Mouse (Mus musculus): Measurements from ENCODE around the gene Bahcc1.

Bahcc1 gene

DNA sequence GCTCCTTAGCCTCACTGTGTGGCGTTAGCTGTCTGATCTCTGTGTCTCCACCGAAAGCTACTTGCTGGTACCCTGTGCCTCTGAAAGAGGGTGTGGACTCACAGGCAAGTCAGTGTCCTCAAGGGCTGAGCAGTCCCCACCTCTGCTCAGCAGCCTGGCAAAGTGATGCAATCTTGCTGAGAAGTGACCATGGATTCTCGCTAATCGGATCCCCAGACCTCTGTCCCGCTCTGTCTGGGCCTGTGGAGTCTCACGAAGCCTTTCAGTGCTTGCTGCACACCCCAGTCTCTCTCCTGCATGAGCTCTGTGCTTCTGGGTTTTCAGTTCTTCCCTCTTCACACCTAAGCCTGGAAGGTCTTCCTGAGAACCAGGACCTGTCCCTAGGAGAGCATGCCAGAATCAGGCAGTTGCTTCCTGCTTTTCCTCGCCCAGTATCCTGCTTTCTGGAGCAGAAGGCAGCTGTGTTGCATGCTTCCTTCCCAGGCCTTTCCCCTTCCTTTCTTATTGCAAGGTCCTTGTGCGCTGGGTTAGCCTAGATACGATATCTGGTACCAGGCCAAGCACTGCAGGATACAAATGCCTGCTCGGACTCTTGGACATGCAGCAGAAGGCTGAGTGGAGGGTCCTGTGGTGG, 15.5 kb downstream of the Bahcc1 start:
- no peak for DNase-seq

DNA sequence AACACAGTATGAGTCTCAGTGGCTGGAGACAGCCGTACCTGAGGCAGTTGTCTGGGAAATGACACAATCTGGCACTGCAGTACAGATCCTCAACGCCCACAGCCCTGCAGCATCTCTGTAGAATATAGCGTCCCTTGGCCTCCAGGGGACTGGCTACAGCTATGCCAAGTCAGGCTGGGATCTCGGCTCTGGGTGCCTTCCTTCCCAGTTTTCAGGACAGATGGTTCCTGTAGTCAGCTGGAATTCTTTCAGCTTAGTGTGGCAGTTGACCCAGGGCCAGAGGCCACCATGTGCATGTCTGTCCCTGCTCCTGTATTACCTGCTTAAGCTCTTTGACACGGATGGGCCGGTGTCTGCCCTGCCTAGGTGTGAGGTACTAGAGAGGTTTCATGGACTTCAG, 16.2 kb downstream of the Bahcc1 start:
- no peak for DNase-seq

DNA sequence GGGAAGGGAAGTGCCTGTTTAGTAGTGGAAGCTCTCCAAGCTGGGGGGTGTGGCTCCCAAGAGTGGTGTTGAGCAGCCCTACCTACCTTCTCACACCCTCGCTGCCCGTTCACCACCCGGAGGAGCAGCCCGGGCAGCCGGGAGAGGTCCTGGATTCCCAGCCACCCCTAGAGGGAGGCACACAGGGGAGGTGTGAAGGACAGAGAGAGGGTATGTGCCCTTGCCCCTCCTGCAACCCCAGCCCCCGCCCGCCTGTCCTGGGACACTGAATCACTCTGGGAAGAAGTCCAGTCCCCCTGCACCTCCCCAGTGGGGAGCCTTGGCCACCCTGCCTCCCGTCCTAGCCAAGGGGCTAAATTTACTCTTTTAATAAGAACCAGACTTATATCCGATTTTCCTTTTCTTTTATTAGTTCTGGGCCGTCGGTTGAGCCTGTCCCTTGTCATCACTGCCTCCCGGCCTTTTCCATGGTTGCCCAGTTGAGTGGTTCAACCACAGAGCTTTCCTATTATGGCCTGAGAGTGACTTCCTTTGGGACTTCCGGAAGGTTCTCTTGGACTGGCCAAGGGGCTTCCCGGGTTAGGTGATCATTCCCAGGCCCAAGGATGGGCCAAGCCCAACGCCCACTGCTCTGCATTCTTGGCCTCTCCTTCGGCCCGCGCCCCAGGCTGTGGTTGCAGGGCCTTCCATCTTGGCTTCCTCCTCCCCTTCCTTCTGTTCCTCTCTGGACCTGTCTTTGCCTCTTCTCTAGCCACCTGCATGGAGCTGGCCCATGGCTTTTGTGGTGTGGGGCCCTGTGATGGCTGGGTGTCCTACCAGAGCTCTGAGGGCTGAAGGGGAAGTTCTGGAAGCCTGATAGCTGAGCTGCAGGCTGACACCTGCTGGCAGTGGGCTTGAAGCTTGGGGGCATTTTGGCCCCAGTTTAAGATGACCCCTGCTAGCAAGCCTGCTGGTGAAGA, 18.5 kb downstream of the Bahcc1 start:
- peak; percentile 63 for DNase-seq

DNA sequence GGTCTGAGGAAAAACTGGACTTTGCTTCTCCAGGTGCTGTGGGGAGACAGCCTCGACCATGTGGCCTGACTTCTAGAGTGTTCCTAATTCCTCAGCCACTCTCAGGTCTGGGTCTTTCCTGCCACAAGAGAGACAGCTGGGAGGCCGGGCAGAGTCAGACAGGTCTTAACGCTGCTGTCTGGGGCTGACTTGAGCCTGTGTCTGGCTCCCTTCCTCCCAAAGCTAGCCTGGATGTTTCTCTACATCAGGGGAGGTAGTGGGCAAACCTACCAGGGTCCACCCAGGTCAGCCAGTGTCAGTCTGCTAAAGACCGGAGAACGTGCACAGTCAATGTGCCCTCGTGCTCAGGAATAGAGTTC, 19.2 kb downstream of the Bahcc1 start:
- no peak for DNase-seq

DNA sequence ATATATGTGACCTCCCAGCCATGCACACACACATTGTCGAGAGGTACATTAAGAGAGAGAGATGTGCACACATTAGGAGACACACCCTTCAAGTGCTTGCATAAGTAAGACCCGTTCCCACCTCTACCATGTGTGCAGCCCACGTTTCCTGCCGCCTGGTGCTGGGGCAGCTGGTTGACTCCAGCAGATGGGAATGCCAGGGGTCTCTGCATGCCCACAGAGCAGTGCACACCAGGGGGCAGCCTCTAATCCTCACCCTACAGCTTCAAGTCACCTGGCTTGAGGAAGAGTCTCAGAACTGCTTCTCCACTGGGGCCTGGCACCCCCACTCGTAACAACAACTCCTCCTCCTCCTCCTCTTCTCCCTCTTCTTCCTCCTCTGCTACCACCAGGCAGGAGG, 19.7 kb downstream of the Bahcc1 start:
- no peak for DNase-seq

DNA sequence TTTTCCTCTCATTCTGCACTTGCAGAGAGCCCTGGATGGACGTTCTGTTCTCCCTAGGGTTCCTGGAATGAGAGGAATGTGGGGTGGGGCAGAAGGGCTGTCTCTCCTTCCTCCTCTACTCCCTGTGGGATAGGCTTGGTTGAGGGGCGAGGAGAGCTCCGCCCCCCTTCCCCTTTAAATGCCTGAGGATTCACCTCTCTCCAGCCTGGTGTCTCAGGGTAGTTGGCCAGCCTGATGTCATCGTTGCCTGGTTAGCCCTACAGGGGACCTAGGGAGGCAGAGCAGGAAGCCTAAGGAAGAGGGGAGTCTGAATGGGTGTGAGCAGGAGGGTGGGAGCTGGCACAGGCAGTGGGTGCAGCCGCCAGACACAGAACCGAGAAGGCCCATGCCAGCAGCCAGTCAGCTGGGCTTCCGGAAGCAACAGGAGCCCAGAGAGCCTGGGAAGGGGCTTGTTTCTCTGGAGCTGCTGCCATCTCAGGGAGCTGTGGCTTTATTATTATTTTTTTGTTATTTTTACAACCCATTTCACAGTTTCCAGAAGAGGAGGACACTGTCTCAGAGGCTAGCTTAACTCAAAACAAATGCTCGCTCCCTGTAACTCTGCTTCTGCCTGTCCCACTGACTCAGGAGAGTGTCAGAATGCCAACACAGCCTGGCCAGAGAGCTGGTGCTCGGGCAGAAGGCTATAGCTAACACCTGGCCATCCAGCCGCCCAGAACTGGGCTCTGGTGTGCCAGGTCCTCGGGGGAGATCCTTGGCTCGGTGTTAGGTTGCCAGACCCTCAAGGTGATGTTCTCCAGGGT, 20.3 kb downstream of the Bahcc1 start:
- DNase-seq, result peak; percentile 75

DNA sequence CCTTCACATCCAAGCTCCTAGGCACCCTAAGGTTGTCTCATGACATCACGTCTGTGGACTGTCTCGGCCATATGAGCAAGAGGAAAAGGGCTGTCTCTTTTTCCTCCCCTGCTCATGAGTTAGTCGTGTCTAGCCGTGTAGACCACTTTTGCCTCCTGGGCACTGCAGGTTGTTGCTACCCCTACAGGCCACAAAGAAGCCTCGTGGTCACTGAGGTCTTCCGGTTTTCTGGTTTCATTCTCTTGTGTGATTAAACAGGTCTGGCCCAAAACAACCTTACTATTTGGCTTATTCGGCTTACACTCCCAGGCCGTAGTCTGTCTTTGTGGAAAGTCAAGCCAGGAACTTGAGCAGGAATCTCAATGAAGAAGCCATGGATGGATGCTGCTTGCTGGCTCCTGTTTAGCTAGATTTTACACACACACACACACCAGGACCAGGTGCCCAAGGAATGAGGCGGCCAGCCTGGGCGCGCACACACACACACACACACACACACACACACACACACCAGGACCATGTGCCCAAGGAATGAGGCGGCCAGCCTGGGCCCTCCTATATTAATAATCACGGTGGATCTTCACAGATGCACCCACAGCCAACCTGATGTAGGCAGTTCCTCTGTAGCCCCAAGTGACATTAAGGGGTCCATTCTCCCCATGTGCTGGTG, 21.0 kb downstream of the Bahcc1 start:
- no peak for DNase-seq

DNA sequence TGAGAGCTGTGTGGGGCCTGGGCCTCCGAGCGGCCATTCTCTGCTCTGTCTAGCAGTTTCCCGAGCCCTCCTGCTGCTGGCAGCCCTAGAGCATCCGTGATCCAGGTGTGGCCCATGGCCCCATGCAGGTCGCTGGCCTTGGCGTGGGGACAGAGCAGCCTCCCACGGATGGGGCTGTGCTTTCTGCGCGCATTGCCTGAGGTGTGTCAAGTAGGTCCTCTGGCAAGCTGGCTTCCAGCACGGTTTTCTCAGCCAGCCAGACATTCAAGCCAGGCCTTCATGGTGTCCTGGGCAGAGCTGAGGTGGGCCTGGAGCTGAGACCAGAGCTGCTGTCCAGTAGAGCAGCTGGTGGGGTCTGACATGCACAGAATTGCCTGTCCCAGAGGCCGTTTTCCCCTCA, 21.7 kb downstream of the Bahcc1 start:
- peak; percentile 27 for DNase-seq

DNA sequence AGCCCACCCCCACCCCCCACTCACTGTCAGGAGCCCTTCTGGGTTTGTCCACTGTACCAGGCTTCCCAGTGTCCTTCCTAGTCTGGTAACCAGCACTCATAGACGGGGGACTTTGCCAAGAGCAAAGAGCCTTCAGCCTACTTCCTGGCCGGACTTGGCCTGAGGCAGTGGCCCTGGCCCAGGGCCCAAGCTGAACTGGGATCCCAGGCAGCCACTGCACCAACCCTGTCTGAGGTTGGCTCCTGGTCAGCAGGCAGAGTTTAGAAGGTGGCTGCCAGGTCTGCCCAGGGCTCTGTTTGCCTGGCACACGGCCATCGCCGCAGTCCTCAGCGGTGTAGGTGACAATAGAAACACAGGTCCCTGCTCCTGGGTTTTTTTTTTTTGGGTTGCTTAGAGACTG, 22.3 kb downstream of the Bahcc1 start:
- DNase-seq, result peak; percentile 93

DNA sequence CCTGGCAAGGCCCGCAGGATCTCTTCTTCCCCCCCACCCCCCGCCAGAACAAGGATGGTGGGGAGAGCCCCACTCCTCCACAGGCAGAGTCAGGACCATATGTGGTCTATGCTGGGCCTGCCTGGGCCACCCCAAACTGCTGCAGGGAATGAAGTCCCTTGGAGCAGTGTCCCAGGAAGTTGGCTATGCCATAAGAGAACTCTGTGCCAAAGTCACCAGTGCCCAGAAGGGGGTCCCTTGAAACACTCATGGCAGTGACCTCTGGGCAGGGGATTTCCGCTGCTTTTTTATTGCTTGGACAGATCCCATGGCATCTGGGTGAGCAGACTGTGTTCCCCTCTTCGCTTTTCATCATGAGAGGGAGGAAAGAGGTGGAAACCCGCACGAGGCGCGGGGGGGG, 22.8 kb downstream of the Bahcc1 start:
- DNase-seq, result no peak

DNA sequence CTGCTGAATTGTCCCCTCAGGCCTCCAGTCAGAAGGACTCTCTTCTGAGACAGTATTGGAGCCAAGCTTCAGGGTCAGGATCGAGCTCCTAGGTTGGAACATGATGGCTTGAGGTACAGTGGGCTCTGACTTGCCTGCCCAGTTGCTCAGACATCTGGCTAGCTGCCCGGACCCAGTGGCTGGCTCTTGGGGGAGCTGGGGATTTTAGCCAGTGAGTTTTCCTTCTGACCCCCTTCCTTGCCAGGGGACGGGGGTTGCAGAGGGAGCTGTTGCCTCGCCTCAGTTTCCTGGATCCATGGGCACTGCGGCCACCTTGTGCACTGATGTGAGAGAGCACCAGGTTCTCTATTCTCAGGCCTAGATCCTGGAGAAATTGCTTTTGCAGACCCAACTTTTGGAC, 23.4 kb downstream of the Bahcc1 start:
- no peak for DNase-seq

DNA sequence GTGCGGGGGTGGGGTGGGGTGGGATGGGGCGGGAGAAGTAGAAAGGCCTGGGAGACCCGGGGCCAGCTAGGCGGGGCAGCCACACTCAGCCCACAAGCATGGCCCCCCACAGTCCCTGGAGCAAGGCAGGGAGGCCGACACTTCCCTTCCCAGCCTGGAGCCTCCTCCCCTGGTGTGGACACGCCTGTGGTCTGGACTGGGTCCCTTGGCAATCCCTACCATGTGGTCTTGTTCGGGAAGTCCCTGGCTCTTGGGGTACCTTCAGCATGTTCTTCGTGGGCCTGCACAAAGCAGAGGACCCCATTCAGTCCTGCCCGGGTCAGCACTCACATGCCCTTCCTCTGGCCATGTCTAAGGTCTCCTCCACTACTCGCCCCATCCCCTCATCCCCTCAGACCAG, 23.8 kb downstream of the Bahcc1 start:
- DNase-seq, result peak; percentile 53

DNA sequence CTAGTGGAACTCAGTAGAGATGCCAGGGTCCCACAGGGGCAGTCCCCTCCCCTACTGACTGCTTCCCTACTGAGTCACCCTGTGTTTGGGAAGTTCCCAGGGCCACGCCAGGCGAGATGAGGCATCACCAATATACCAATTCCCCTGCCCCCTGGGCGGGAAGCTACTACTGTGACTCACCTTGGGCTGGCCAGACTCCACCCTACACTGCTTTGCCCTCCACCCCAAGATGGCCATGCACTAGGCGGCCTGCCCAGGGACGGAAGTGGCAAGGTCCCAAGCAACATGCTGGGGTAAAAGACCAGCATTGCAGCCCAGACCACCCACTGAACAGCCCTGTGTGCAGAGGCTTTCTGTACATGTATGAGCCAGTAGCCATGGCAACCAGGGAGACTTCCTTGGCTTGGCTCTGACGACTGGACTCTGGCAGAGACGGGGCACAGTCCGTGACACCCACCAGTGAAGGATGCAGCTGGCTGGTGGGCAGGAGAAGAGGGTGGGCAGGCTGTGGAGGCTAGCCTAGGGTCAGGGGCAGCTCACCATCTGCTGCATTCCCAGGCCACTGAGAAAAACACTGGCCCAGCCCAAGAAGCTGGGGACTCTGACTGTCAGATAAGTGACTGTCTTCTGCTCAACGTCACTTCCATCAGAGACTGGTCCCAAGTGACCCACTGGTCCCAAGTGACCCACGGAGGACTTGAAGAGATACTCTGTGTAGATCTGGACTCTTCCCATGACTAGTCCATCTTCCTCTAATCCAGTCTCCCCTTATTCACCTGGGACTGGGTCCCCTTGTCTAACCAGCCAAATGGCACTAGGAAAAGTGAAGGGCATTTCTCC, 24.5 kb downstream of the Bahcc1 start:
- peak; percentile 23 for DNase-seq

DNA sequence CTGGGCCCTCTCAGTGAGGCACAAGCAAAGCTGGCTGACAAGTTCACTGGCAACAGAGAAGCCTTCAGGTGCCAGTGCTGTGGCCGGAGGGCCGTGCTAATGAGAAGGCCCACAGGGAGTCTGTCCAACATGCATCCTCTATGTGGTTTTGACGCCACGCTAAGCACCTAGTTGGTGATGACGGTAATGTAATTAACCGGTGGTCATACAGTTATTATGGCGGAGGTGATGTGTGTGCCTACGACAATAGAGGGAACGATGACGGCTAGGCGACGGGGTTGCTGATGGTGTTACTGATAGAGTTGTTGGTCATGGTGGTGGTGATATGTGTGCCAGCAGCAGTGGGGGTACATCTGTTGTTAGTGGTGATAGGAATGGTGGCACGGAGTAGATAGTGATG, 25.2 kb downstream of the Bahcc1 start:
- DNase-seq, result no peak

DNA sequence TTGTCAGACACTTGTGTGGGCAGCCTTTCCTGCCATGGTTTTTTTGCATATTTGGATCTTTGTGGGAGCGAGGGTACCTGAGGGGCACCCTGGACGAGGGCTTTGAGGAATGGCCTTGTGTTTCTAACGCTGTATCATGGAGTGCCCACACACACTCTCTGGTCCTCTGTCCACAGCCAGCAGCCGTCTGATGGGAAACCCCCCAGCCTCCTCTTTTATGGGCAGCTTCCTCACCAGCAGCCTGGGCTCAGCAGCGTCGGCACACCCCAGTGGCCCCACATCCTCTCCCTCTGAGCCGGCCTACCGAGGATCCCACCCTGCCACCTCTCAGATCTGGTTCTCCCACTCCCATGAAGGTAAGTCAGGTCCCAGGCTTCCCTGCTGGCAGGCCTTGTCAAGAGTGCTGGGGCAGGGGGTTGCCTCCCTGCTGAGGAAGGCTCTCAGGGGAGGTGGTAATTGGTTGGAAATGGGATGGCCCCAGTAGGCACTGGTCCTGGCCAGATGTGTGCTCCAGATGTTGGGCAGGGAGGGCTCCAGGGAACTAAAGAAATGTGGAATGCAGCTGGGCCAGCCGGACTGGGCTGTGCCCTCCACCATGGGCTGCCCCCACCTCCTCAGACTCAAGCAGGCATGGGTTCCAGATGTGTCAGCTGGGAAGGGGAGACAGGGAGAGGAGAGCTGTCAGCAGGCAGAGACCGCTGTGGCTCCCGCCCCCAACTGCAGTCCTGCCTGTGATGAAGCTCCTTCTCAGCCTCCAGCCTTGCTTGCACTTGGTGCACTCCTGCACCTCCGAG, 26.3 kb downstream of the Bahcc1 start:
- DNase-seq, result no peak

DNA sequence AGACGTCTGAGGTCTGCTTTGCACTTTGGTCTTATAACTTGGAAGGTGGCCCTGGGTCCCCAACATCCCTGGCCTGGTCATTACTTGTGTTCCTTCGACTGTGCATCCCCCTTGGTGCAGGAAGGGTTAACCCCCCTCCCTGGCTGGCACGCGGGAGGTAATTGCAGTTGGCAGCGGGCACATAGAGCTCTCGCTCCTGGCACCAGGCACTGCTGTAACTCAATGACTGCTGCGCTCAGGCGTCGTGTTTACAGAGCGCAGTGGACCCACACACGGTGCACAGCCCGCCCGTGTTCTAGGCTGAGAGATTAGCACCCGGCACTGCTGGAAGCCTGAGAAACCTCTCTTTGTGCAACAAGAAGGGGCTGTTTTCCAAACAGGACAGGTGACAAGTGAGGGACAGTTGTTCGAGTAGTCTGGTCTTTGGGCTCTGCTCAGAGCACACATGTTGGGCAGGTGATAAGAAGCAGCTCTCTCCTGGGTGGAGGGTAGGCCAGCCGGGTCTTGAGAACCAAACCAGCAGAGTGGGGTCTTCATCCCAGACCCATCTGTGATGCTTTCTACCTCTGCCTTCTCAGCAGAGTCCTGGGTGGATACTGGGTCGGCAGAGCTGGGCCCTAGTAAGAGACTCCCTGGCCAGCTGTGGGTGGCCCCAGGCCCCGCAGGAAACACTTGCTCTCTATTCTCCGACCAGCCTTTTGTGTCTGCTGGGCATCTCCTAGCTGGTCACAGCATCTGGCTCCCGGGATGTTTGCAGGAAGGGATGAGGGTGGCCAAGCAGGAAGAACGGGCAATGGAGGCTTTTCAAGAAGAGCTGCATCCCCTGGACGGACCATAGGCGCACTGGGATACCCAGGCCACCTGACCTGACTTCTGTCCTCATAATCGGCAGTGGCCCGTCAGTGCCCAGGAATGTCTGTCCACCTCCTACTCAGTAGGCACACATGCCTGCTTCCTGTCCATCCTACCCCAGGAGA, 27.3 kb downstream of the Bahcc1 start:
- peak; percentile 63 for DNase-seq

DNA sequence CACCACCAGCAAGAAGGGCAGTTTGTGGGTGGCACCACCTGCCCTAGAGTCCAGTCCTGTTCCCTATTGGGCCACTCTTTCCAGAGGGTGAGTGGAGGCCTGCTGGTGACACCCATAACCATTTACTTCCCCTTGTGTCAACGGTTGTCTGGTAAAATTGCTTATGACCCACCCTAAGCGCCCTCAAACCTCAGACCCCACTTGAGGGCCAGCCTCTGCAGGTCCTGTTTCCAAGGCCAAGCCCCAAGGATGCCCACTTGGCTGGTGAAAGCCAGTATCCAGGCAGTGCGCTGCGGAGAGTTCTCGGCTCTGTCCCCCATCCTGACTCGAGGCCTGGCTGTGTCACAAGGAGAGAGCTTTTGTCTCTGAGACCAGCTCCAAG, 28.0 kb downstream of the Bahcc1 start:
- DNase-seq, result no peak

DNA sequence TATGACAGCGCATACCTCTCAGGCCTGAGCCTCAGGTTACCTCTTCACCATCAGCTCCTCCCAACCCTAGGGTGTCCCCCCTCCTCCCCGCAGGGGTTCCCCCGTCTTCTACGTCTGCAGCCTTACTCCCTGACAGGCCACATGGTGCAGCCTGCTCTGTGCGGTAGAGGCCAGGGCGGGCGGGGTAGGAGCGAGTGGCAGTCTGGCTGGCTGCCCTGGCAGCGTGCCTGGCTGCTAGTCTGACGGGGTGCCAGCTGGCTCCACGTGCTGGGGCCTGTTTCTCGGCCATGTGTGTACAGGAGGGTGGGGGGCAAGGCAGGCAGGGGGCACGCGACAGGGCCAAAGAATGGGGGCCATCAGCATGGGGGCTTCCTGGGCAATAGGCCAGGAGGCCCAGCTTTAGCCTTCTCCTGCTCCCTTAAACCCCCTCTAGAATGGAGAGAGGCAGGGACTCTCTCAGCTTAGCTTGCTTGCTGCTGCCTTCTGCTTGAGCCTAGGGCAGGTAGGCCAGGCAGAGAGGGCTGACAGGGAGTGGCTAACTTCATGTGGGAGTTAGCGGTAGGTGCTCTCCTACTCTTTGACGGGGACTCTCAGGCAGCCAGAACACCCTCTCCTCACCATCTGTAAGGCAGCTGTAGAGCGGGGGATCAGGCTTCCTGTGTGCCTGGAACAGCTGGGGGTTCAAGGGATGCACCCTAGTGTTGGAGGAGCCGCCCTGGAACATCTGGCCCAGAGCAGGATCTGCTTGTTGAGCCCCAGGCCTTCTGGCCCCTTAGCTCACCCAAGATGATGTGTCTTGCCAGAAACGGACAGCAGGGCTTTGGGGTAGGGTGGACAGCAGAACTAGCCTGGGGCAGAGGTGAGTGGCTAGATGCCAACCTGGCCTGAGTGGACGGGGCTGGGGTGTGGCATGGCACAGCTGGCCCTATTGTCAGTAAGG, 28.9 kb downstream of the Bahcc1 start:
- DNase-seq, result peak; percentile 97

All from lung, postnatal 10 days (tissue).